Mouse (Mus musculus): ENCODE measurements around the gene Tha1.
A peak's percentile ranks its signal among the peaks of the same experiment; 100 is the strongest.

Gene Tha1

GRCm38 (mm10) chr11:117881787-117882186 is 8.5 kb upstream of the Tha1 start:
- no peak for DNase-seq (ENCODE audit: low spot score in 2 of 2)

- DNase-seq (ENCODE audit: low spot score in 2 of 2), result no peak
Measured at GRCm38 (mm10) chr11:117880977-117881358, 7.7 kb upstream of the Tha1 start.

- no peak for DNase-seq (ENCODE audit: low spot score in 2 of 2)
Measured at GRCm38 (mm10) chr11:117880336-117880976, 7.2 kb upstream of the Tha1 start.

GRCm38 (mm10) chr11:117879676-117880075 is 6.4 kb upstream of the Tha1 start:
- DNase-seq (ENCODE audit: low spot score in 2 of 2), result no peak

- DNase-seq (ENCODE audit: low spot score in 2 of 2), result no peak
Measured at GRCm38 (mm10) chr11:117878892-117879291, 5.6 kb upstream of the Tha1 start.

GRCm38 (mm10) chr11:117877917-117878745 is 4.8 kb upstream of the Tha1 start:
- DNase-seq (ENCODE audit: low spot score in 2 of 2), result peak; percentile 38 to 63

GRCm38 (mm10) chr11:117875681-117876080 is 2.4 kb upstream of the Tha1 start:
- no peak for DNase-seq (ENCODE audit: low spot score in 2 of 2)

GRCm38 (mm10) chr11:117874419-117874818 is 1.1 kb upstream of the Tha1 start:
- no peak for DNase-seq (ENCODE audit: low spot score in 2 of 2)

- no peak for DNase-seq (ENCODE audit: low spot score in 2 of 2)
Measured at GRCm38 (mm10) chr11:117871911-117872584, 1.2 kb downstream of the Tha1 start.

- DNase-seq (ENCODE audit: low spot score in 2 of 2), result no peak
Measured at GRCm38 (mm10) chr11:117871376-117871775, 1.9 kb downstream of the Tha1 start.

- peak; percentile 58 to 79 for DNase-seq (ENCODE audit: low spot score in 2 of 2)
Measured at GRCm38 (mm10) chr11:117870688-117871365, 2.5 kb downstream of the Tha1 start.

- no peak for DNase-seq (ENCODE audit: low spot score in 2 of 2)
Measured at GRCm38 (mm10) chr11:117865988-117866387, 7.3 kb downstream of the Tha1 start.

- no peak for DNase-seq (ENCODE audit: low spot score in 2 of 2)
Measured at GRCm38 (mm10) chr11:117864805-117865204, 8.5 kb downstream of the Tha1 start.

GRCm38 (mm10) chr11:117863174-117863856 is 10.0 kb downstream of the Tha1 start:
- no peak for DNase-seq (ENCODE audit: low spot score in 2 of 2)

- no peak for DNase-seq (ENCODE audit: low spot score in 2 of 2)
Measured at GRCm38 (mm10) chr11:117860601-117861000, 12.7 kb downstream of the Tha1 start, which contains the start of gene Tmem235. Tmem235 (plus strand) TSS chr11:117860752.

GRCm38 (mm10) chr11:117858392-117858791 is 14.9 kb downstream of the Tha1 start:
- no peak for DNase-seq (ENCODE audit: low spot score in 2 of 2)

- DNase-seq (ENCODE audit: low spot score in 2 of 2), result no peak
Measured at GRCm38 (mm10) chr11:117857462-117857861, 15.8 kb downstream of the Tha1 start.

- no peak for DNase-seq (ENCODE audit: low spot score in 2 of 2)
Measured at GRCm38 (mm10) chr11:117855975-117856374, 17.3 kb downstream of the Tha1 start.

- no peak for DNase-seq (ENCODE audit: low spot score in 2 of 2)
Measured at GRCm38 (mm10) chr11:117855360-117855759, 17.9 kb downstream of the Tha1 start.

- DNase-seq (ENCODE audit: low spot score in 2 of 2), result no peak
Measured at GRCm38 (mm10) chr11:117854241-117854640, 19.0 kb downstream of the Tha1 start.

GRCm38 (mm10) chr11:117852875-117853274 is 20.4 kb downstream of the Tha1 start:
- no peak for DNase-seq (ENCODE audit: low spot score in 2 of 2)

Data from frontal cortex, postnatal 10 days (tissue).